Mouse (Mus musculus) right cerebral cortex, postnatal 10 days (tissue): Measurements from ENCODE around the gene Klf8.

Source experiments
- DNase-seq, 2 experiments: peaks; one replicate each; pipeline ENCODE4 v3.0.0; 2021; ENCODE audit warnings: low spot score in 2 of 2

Klf8 gene

DNA sequence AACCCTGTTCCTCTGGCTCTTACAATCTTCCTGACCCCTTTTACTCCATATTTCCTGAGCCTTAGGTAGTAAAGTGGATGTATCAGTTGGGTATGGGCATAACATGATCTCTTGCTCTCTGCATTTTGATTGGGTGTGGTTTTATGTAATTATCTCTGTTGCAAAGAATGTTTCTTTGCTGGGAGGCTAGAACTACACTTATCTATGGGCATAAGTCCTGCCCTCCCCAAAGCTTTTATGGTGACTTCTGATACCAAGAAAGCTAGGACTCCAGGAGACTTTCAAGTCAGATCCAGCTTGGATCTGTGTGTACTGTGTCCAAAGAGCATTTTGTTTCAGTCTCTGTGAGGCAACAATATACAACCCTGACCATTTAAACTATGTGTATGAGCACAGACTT, 202.3 kb downstream of the Klf8 start:
- no peak for DNase-seq

DNA sequence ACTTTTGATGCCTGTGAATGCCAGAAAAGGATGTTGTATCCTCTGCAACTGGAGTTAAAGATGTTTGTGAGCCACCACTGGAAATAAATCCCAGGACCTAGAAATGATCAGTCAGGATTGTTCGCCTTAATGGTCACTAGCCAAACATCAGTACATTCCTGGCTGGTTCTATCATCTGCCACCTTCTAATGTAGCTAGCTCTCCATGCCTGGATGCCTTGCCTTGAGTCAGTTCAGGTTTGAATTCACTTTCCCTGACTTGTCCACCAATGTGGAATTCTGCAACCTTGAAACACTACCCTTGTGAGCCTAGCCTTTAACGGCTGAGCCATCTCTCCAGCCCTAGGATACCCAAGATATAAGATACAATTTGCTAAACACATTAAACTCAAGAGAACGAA, 202.8 kb downstream of the Klf8 start:
- DNase-seq: no peak
